Mouse (Mus musculus) hindbrain, embryonic 15.5 days (tissue): Measurements from ENCODE around the gene Lmbrd1. TPM values are rescaled to one million over a fixed set of nuclear protein-coding genes. Genes with fewer than 3 reads are reported as not detected.
"Not testable (repeated sequence)": the region's sequence is repeated elsewhere in the genome, so short reads cannot be mapped to it uniquely, and the experiment has no call there.

Experiments used
- ATAC-seq: fragments of 200-750 bp; cut with Nextera tagmentation; 2 replicates; pipeline ENCODE4 v1.8.0; 2017; ENCODE audit warnings: low read depth, moderate number of reproducible peaks, moderate TSS enrichment; ENCODE audit not compliant: low FRiP score
- H3K27ac ChIP-seq: fragments of 300-500 bp; sonication (generic); replicated peaks from 2 replicates; pipeline ENCODE4 v1.5.1; 2015; ENCODE audit warnings: mild to moderate bottlenecking, inconsistent platforms
- H3K27me3 ChIP-seq: fragments of 300-500 bp; sonication (generic); 2 replicates; pipeline ENCODE4 v1.6.1; 2015; ENCODE audit warnings: control low read depth, inconsistent platforms
- H3K36me3 ChIP-seq: fragments of 300-500 bp; sonication (generic); 2 replicates; pipeline ENCODE4 v1.6.1; 2015; ENCODE audit warnings: control low read depth, inconsistent platforms
- H3K4me1 ChIP-seq: fragments of 300-500 bp; sonication (generic); replicated peaks from 2 replicates; pipeline ENCODE4 v1.6.1; 2015; ENCODE audit warnings: control low read depth, inconsistent platforms
- H3K4me2 ChIP-seq: fragments of 300-500 bp; sonication (generic); 2 replicates; pipeline ENCODE4 v1.6.1; 2015; ENCODE audit warnings: moderate library complexity, mild to moderate bottlenecking, inconsistent platforms
- H3K4me3 ChIP-seq: fragments of 300-500 bp; sonication (generic); 2 replicates; pipeline ENCODE4 v1.5.1; 2015; ENCODE audit warnings: mild to moderate bottlenecking, inconsistent platforms
- H3K9ac ChIP-seq: fragments of 300-500 bp; sonication (generic); 2 replicates; pipeline ENCODE4 v1.6.1; 2015; ENCODE audit warnings: inconsistent platforms
- H3K9me3 ChIP-seq: fragments of 300-500 bp; sonication (generic); 2 replicates; pipeline ENCODE4 v1.6.1; 2016; ENCODE audit warnings: control low read depth, inconsistent platforms
- WGBS: fragments of 180-500 bp; shearing (Covaris S2); methylation state at CpG from one replicate; pipeline ENCODE4 v1.1.7; 2015; 5-methylcytosine and 5-hydroxymethylcytosine counted together
- polyA plus RNA-seq: library from polyadenylated mRNA; unstranded; fragments of >200 nt; fragmentation: Nextera tagmentation; extraction: Ambion mirVana; gene quantifications from 2 replicates; pipeline ENCODE4 v1.2.1, GENCODE M21; 2015

Gene Lmbrd1
- polyA plus RNA-seq, 1 experiment from 2014 or later: 47.1 TPM

- H3K27me3 ChIP-seq: no peaks in the 10 kb centered on the region
- H3K4me2 ChIP-seq: no peak overlapping the region
- no peak overlapping the region for H3K27ac ChIP-seq
- no peaks in the 10 kb centered on the region for H3K9me3 ChIP-seq
- H3K36me3 ChIP-seq: peaks cover 36% of the 10 kb centered on the region
- H3K4me3 ChIP-seq: no peak overlapping the region
- WGBS: 97% methylated on average over 3 of the region's 3 CpGs
- ATAC-seq: no peak
- no peak overlapping the region for H3K9ac ChIP-seq
- no peaks in the 10 kb centered on the region for H3K4me1 ChIP-seq
These were observed 53.9 kb downstream of the Lmbrd1 start for GRCm38 (mm10) chr1:24732286-24732685.

- peaks cover 33% of the 10 kb centered on the region for H3K36me3 ChIP-seq
- no peak for ATAC-seq
- H3K4me3 ChIP-seq: no peak overlapping the region
- no peaks in the 10 kb centered on the region for H3K4me1 ChIP-seq
- no peaks in the 10 kb centered on the region for H3K27me3 ChIP-seq
- H3K27ac ChIP-seq: no peak overlapping the region
- 82% methylated on average over 5 of the region's 5 CpGs for WGBS
- H3K9ac ChIP-seq: no peak overlapping the region
- H3K9me3 ChIP-seq: no peaks in the 10 kb centered on the region
- no peak overlapping the region for H3K4me2 ChIP-seq
These were observed 56.4 kb downstream of the Lmbrd1 start for GRCm38 (mm10) chr1:24734866-24735265.

GRCm38 (mm10) chr1:24740903-24741302, 62.5 kb downstream of the Lmbrd1 start:
- no peak overlapping the region for H3K27ac ChIP-seq
- no peaks in the 10 kb centered on the region for H3K9me3 ChIP-seq
- 69% methylated on average over 3 of the region's 3 CpGs for WGBS
- no peak overlapping the region for H3K9ac ChIP-seq
- no peaks in the 10 kb centered on the region for H3K4me1 ChIP-seq
- H3K4me2 ChIP-seq: no peak overlapping the region
- H3K27me3 ChIP-seq: no peaks in the 10 kb centered on the region
- ATAC-seq: no peak
- peaks cover 12% of the 10 kb centered on the region for H3K36me3 ChIP-seq
- H3K4me3 ChIP-seq: no peak overlapping the region

GRCm38 (mm10) chr1:24741552-24741951, 63.1 kb downstream of the Lmbrd1 start:
- Histone ChIP-seq H3K27me3 (no peaks in the 10 kb centered on the region), H3K27ac (no peak overlapping the region), H3K36me3 (peaks cover 12% of the 10 kb centered on the region), H3K9me3 (no peaks in the 10 kb centered on the region), H3K9ac (no peak overlapping the region), H3K4me1 (no peaks in the 10 kb centered on the region), H3K4me2 (no peak overlapping the region), H3K4me3 (no peak overlapping the region)
- 37% methylated on average over 3 of the region's 3 CpGs for WGBS
- ATAC-seq: no peak

GRCm38 (mm10) chr1:24743191-24743924, 64.9 kb downstream of the Lmbrd1 start:
- Histone ChIP-seq H3K27ac (no peak overlapping the region), H3K4me2 (no peak overlapping the region), H3K9me3 (no peaks in the 10 kb centered on the region), H3K36me3 (peaks cover 20% of the 10 kb centered on the region), H3K9ac (no peak overlapping the region), H3K4me1 (no peaks in the 10 kb centered on the region), H3K27me3 (no peaks in the 10 kb centered on the region), H3K4me3 (no peak overlapping the region)
- 90% methylated on average over 9 of the region's 9 CpGs for WGBS
- no peak for ATAC-seq

- 95% methylated on average over 4 of the region's 4 CpGs for WGBS
- Histone ChIP-seq H3K36me3 (peaks cover 30% of the 10 kb centered on the region), H3K4me2 (no peak overlapping the region), H3K27ac (no peak overlapping the region), H3K4me1 (no peaks in the 10 kb centered on the region), H3K27me3 (no peaks in the 10 kb centered on the region), H3K4me3 (no peak overlapping the region), H3K9ac (no peak overlapping the region), H3K9me3 (no peaks in the 10 kb centered on the region)
- ATAC-seq: no peak
These were observed 74.3 kb downstream of the Lmbrd1 start for GRCm38 (mm10) chr1:24752715-24753114.

- H3K36me3 ChIP-seq: peaks cover 9% of the 10 kb centered on the region
- H3K4me2 ChIP-seq: no peak overlapping the region
- no peaks in the 10 kb centered on the region for H3K4me1 ChIP-seq
- no peak overlapping the region for H3K9ac ChIP-seq
- H3K4me3 ChIP-seq: no peak overlapping the region
- no peak overlapping the region; the same call in 1 of the 2 replicates for H3K27ac ChIP-seq
- WGBS: 49% methylated on average over 8 of the region's 8 CpGs
- no peak for ATAC-seq
- H3K27me3 ChIP-seq: no peaks in the 10 kb centered on the region
- H3K9me3 ChIP-seq: no peaks in the 10 kb centered on the region
These were observed 80.1 kb downstream of the Lmbrd1 start for GRCm38 (mm10) chr1:24758516-24758915.

- H3K4me1 ChIP-seq: no peaks in the 10 kb centered on the region
- H3K9me3 ChIP-seq: no peaks in the 10 kb centered on the region
- H3K4me2 ChIP-seq: no peak overlapping the region
- H3K27me3 ChIP-seq: no peaks in the 10 kb centered on the region
- H3K36me3 ChIP-seq: peaks cover 14% of the 10 kb centered on the region
- H3K27ac ChIP-seq: no peak overlapping the region
- no peak overlapping the region for H3K9ac ChIP-seq
- H3K4me3 ChIP-seq: no peak overlapping the region
- no peak for ATAC-seq
- WGBS: 73% methylated on average over 8 of the region's 8 CpGs
These were observed 88.0 kb downstream of the Lmbrd1 start for GRCm38 (mm10) chr1:24766466-24766865.

- WGBS: 83% methylated on average over 3 of the region's 3 CpGs
- not testable (repeated sequence) for H3K4me1 ChIP-seq, ATAC-seq, H3K27me3 ChIP-seq, H3K9ac ChIP-seq, H3K27ac ChIP-seq, H3K4me2 ChIP-seq, H3K4me3 ChIP-seq, H3K9me3 ChIP-seq
- peaks cover 14% of the 10 kb centered on the region for H3K36me3 ChIP-seq
These were observed 88.8 kb downstream of the Lmbrd1 start for GRCm38 (mm10) chr1:24767197-24767596.

- no peaks in the 10 kb centered on the region for H3K4me1 ChIP-seq
- H3K4me3 ChIP-seq: no peak overlapping the region
- no peak overlapping the region for H3K9ac ChIP-seq
- H3K27me3 ChIP-seq: no peaks in the 10 kb centered on the region
- ATAC-seq: no peak
- no peaks in the 10 kb centered on the region for H3K36me3 ChIP-seq
- H3K9me3 ChIP-seq: no peaks in the 10 kb centered on the region
- WGBS: 62% methylated on average over 2 of the region's 2 CpGs
- no peak overlapping the region for H3K27ac ChIP-seq
- H3K4me2 ChIP-seq: no peak overlapping the region
These were observed 95.2 kb downstream of the Lmbrd1 start for GRCm38 (mm10) chr1:24773642-24774041.

- no peaks in the 10 kb centered on the region for H3K36me3 ChIP-seq
- H3K4me1 ChIP-seq: no peaks in the 10 kb centered on the region
- H3K9ac ChIP-seq: no peak overlapping the region
- ATAC-seq: no peak
- no peak overlapping the region for H3K4me2 ChIP-seq
- 89% methylated on average over 2 of the region's 2 CpGs for WGBS
- no peaks in the 10 kb centered on the region for H3K27me3 ChIP-seq
- no peak overlapping the region for H3K27ac ChIP-seq
- no peaks in the 10 kb centered on the region for H3K9me3 ChIP-seq
- H3K4me3 ChIP-seq: no peak overlapping the region
These were observed 98.1 kb downstream of the Lmbrd1 start for GRCm38 (mm10) chr1:24776576-24776975.

- H3K4me3 ChIP-seq: no peak overlapping the region
- no peaks in the 10 kb centered on the region for H3K27me3 ChIP-seq
- H3K27ac ChIP-seq: no peak overlapping the region
- no peak for ATAC-seq
- H3K4me1 ChIP-seq: no peaks in the 10 kb centered on the region
- WGBS: 95% methylated on average over 6 of the region's 6 CpGs
- no peak overlapping the region for H3K9ac ChIP-seq
- H3K4me2 ChIP-seq: no peak overlapping the region
- no peaks in the 10 kb centered on the region for H3K9me3 ChIP-seq
- H3K36me3 ChIP-seq: no peaks in the 10 kb centered on the region
These were observed 114.7 kb downstream of the Lmbrd1 start for GRCm38 (mm10) chr1:24793168-24793567.

GRCm38 (mm10) chr1:24807971-24808370, 129.5 kb downstream of the Lmbrd1 start:
- H3K9ac ChIP-seq, H3K27ac ChIP-seq, H3K36me3 ChIP-seq, H3K9me3 ChIP-seq, H3K27me3 ChIP-seq, H3K4me1 ChIP-seq, H3K4me3 ChIP-seq, ATAC-seq, H3K4me2 ChIP-seq: not testable (repeated sequence)
- 98% methylated on average over 21 of the region's 21 CpGs for WGBS
